Mouse (Mus musculus) lung, adult 18-20 months (tissue): ENCODE measurements around the gene Bicra.

ENCODE experiments used
- DNase-seq, 2 experiments: peaks; one replicate each; pipeline ENCODE4 v3.0.0; 2022; ENCODE audit warnings: mixed read lengths in 2 of 2

Bicra gene

GRCm38 (mm10) chr7:15938621-15939020, 109.1 kb downstream of the Bicra start:
- DNase-seq, result no peak

- DNase-seq, result no peak
Observed at GRCm38 (mm10) chr7:15937491-15937890, 110.2 kb downstream of the Bicra start.

- DNase-seq, result no peak
Observed at GRCm38 (mm10) chr7:15933437-15934359, 114.0 kb downstream of the Bicra start.

GRCm38 (mm10) chr7:15931635-15932034, 116.1 kb downstream of the Bicra start:
- DNase-seq, result no peak

- DNase-seq, result no peak
Observed at GRCm38 (mm10) chr7:15930543-15930942, 117.2 kb downstream of the Bicra start.

- DNase-seq, result peak; percentile 67 to 71
Observed at GRCm38 (mm10) chr7:15929910-15930309, 117.8 kb downstream of the Bicra start.

GRCm38 (mm10) chr7:15922220-15922773, 125.4 kb downstream of the Bicra start, which contains the start of gene Selenow:
TSS of gene Selenow (minus strand) at chr7:15922402.
- peak; percentile 90 to 91 for DNase-seq

GRCm38 (mm10) chr7:15921796-15922195, 125.9 kb downstream of the Bicra start:
- DNase-seq, result peak; percentile 56 to 66
